Mouse (Mus musculus) midbrain, embryonic 11.5 days (tissue): ENCODE data around the gene Mid1. TPM values are rescaled to one million over a fixed set of nuclear protein-coding genes. Genes with fewer than 3 reads are reported as not detected.

Experiments used
- ATAC-seq: fragments of 200-750 bp; cut with Nextera tagmentation; 2 replicates; pipeline ENCODE4 v1.8.0; 2017; ENCODE audit warnings: moderate TSS enrichment, moderate library complexity; ENCODE audit not compliant: low FRiP score
- DNase-seq: peaks from one replicate; pipeline ENCODE4 v3.0.0; 2015; ENCODE audit warnings: low spot score; ENCODE audit errors: missing footprints
- H3K27ac ChIP-seq: fragments of 300-500 bp; sonication (generic); 2 replicates; pipeline ENCODE4 v1.5.1; 2014; ENCODE audit warnings: low read depth, low read length
- H3K27me3 ChIP-seq: fragments of 300-500 bp; sonication (generic); 2 replicates; pipeline ENCODE4 v1.6.1; 2014; ENCODE audit warnings: mild to moderate bottlenecking, low read length, moderate library complexity, mixed read lengths; ENCODE audit not compliant: control insufficient read depth, insufficient read depth
- H3K36me3 ChIP-seq: fragments of 300-500 bp; sonication (generic); 2 replicates; pipeline ENCODE4 v1.6.1; 2014; ENCODE audit warnings: mild to moderate bottlenecking, low read length, moderate library complexity, mixed read lengths; ENCODE audit not compliant: control insufficient read depth, insufficient read depth
- H3K4me1 ChIP-seq: fragments of 300-500 bp; sonication (generic); 2 replicates; pipeline ENCODE4 v1.6.1; 2014; ENCODE audit warnings: low read length; ENCODE audit not compliant: control insufficient read depth, insufficient read depth
- H3K4me2 ChIP-seq: fragments of 300-500 bp; sonication (generic); 2 replicates; pipeline ENCODE4 v1.6.1; 2014; ENCODE audit warnings: mild to moderate bottlenecking, moderate library complexity
- H3K4me3 ChIP-seq: fragments of 300-500 bp; sonication (generic); 2 replicates; pipeline ENCODE4 v1.5.1; 2014; ENCODE audit warnings: low read depth, low read length
- H3K9ac ChIP-seq: fragments of 300-500 bp; sonication (generic); 2 replicates; pipeline ENCODE4 v1.6.1; 2014; ENCODE audit warnings: low read length
- H3K9me3 ChIP-seq: fragments of 300-500 bp; sonication (generic); 2 replicates; pipeline ENCODE4 v1.6.1; 2016; ENCODE audit warnings: low read length; ENCODE audit not compliant: control insufficient read depth
- WGBS: fragments of 180-500 bp; shearing (Covaris S2); extraction: QIAGEN DNeasy Blood & Tissue Kit; methylation state at CpG from one replicate; pipeline ENCODE4 v1.1.7; 2014; 5-methylcytosine and 5-hydroxymethylcytosine counted together
- polyA plus RNA-seq: library from polyadenylated mRNA; unstranded; fragments of >200 nt; fragmentation: Nextera tagmentation; extraction: Ambion mirVana; gene quantifications from 2 replicates; pipeline ENCODE4 v1.2.1, GENCODE M21; 2014

Gene Mid1
- polyA plus RNA-seq, 1 experiment from 2014 or later = 31.5 TPM

- no peak for ATAC-seq
- 0 out of 2 replicates have a peak, but pooled peaks cover 3% of the 10 kb centered on the region for H3K4me1 ChIP-seq
- H3K4me2 ChIP-seq = no peak overlapping the region
- H3K36me3 ChIP-seq = no peaks in the 10 kb centered on the region
- 88% methylated on average over 6 of the region's 6 CpGs for WGBS
- no peak overlapping the region for H3K4me3 ChIP-seq
- H3K27me3 ChIP-seq = peaks cover 2% of the 10 kb centered on the region; the same call in 1 of the 2 replicates
- H3K27ac ChIP-seq = no peak overlapping the region
- DNase-seq = no peak
- H3K9me3 ChIP-seq = no peaks in the 10 kb centered on the region
- no peak overlapping the region for H3K9ac ChIP-seq
These were observed 230.7 kb downstream of the Mid1 start for GRCm38 (mm10) chrX:169915738-169916137.

GRCm38 (mm10) chrX:169922541-169922940 lies 237.5 kb downstream of the Mid1 start:
- Histone ChIP-seq H3K4me2 (no peak overlapping the region), H3K27ac (no peak overlapping the region), H3K36me3 (no peaks in the 10 kb centered on the region), H3K4me1 (peaks cover 11% of the 10 kb centered on the region), H3K9ac (no peak overlapping the region), H3K27me3 (no peaks in the 10 kb centered on the region), H3K4me3 (no peak overlapping the region), H3K9me3 (no peaks in the 10 kb centered on the region)
- ATAC-seq (no peak), DNase-seq (no peak)
- 68% methylated on average over 2 of the region's 2 CpGs for WGBS

GRCm38 (mm10) chrX:169923417-169923816 lies 238.4 kb downstream of the Mid1 start:
- Histone ChIP-seq H3K36me3 (no peaks in the 10 kb centered on the region), H3K9ac (no peak overlapping the region), H3K27ac (0 out of 2 replicates have a peak overlapping the region, but pooled peaks have one; percentile 27), H3K4me1 (peaks cover 11% of the 10 kb centered on the region), H3K9me3 (no peaks in the 10 kb centered on the region), H3K27me3 (no peaks in the 10 kb centered on the region), H3K4me3 (no peak overlapping the region), H3K4me2 (no peak overlapping the region)
- no peak for DNase-seq
- 0 out of 2 replicates have a peak, but pooled peaks have one; percentile 23 for ATAC-seq
- 52% methylated on average over 1 of the region's 1 CpGs for WGBS

GRCm38 (mm10) chrX:169925600-169925999 lies 240.6 kb downstream of the Mid1 start:
- ATAC-seq = peak; percentile 61; the same call in 1 of the 2 replicates
- H3K27me3 ChIP-seq = no peaks in the 10 kb centered on the region; the same call in 1 of the 2 replicates
- H3K27ac ChIP-seq = no peak overlapping the region

GRCm38 (mm10) chrX:169927110-169927817 lies 242.3 kb downstream of the Mid1 start:
- WGBS = 76% methylated on average over 28 of the region's 28 CpGs
- Histone ChIP-seq H3K9ac (no peak overlapping the region), H3K9me3 (no peaks in the 10 kb centered on the region), H3K4me1 (peaks cover 5% of the 10 kb centered on the region; the same call in 1 of the 2 replicates), H3K27me3 (no peaks in the 10 kb centered on the region; the same call in 1 of the 2 replicates), H3K27ac (no peak overlapping the region), H3K4me2 (no peak overlapping the region), H3K4me3 (no peak overlapping the region), H3K36me3 (no peaks in the 10 kb centered on the region)
- ATAC-seq = no peak
- no peak for DNase-seq

More at GRCm38 (mm10) chrX:169925600-169925999, 240.6 kb downstream of the Mid1 start:
- 30% methylated on average over 7 of the region's 7 CpGs for WGBS
- H3K4me1 ChIP-seq = peaks cover 9% of the 10 kb centered on the region
- H3K4me3 ChIP-seq = no peak overlapping the region
- H3K4me2 ChIP-seq = no peak overlapping the region
- no peak overlapping the region for H3K9ac ChIP-seq
- DNase-seq = no peak
- H3K9me3 ChIP-seq = no peaks in the 10 kb centered on the region
- H3K36me3 ChIP-seq = no peaks in the 10 kb centered on the region

GRCm38 (mm10) chrX:169930868-169931267 lies 245.9 kb downstream of the Mid1 start:
- 70% methylated on average over 2 of the region's 2 CpGs for WGBS
- H3K4me3 ChIP-seq = no peak overlapping the region
- H3K4me1 ChIP-seq = peaks cover 11% of the 10 kb centered on the region
- no peaks in the 10 kb centered on the region for H3K36me3 ChIP-seq
- no peak overlapping the region for H3K27ac ChIP-seq
- no peaks in the 10 kb centered on the region; the same call in 1 of the 2 replicates for H3K27me3 ChIP-seq
- H3K9ac ChIP-seq = no peak overlapping the region
- DNase-seq (no peak), ATAC-seq (no peak)
- no peak overlapping the region for H3K4me2 ChIP-seq
- H3K9me3 ChIP-seq = no peaks in the 10 kb centered on the region

GRCm38 (mm10) chrX:169933228-169933627 lies 248.2 kb downstream of the Mid1 start:
- H3K27ac ChIP-seq = no peak overlapping the region
- H3K27me3 ChIP-seq = no peaks in the 10 kb centered on the region; the same call in 1 of the 2 replicates
- no peak overlapping the region for H3K4me2 ChIP-seq
- ATAC-seq = no peak
- no peak overlapping the region for H3K9ac ChIP-seq
- no peaks in the 10 kb centered on the region for H3K9me3 ChIP-seq
- DNase-seq = no peak
- WGBS = 81% methylated on average over 3 of the region's 3 CpGs
- H3K4me1 ChIP-seq = peaks cover 18% of the 10 kb centered on the region
- H3K36me3 ChIP-seq = no peaks in the 10 kb centered on the region
- H3K4me3 ChIP-seq = no peak overlapping the region

- DNase-seq (no peak), ATAC-seq (no peak)
- no peaks in the 10 kb centered on the region for H3K36me3 ChIP-seq
- no peaks in the 10 kb centered on the region for H3K9me3 ChIP-seq
- WGBS = 41% methylated on average over 5 of the region's 5 CpGs
- H3K27me3 ChIP-seq = no peaks in the 10 kb centered on the region; the same call in 1 of the 2 replicates
- H3K4me2 ChIP-seq = no peak overlapping the region
- H3K9ac ChIP-seq = no peak overlapping the region
- H3K4me3 ChIP-seq = no peak overlapping the region
- H3K4me1 ChIP-seq = peaks cover 18% of the 10 kb centered on the region
- no peak overlapping the region for H3K27ac ChIP-seq
These were observed 252.2 kb downstream of the Mid1 start for GRCm38 (mm10) chrX:169937119-169937719.

- Histone ChIP-seq H3K4me2 (no peak overlapping the region), H3K27ac (no peak overlapping the region), H3K27me3 (no peaks in the 10 kb centered on the region; the same call in 1 of the 2 replicates), H3K9ac (no peak overlapping the region), H3K9me3 (no peaks in the 10 kb centered on the region), H3K4me1 (peaks cover 10% of the 10 kb centered on the region), H3K4me3 (no peak overlapping the region), H3K36me3 (no peaks in the 10 kb centered on the region)
- DNase-seq = no peak
- WGBS = 90% methylated on average over 4 of the region's 4 CpGs
- no peak for ATAC-seq
These were observed 255.5 kb downstream of the Mid1 start for GRCm38 (mm10) chrX:169940531-169940930.
